Mouse (Mus musculus) MEL (cell line): ENCODE measurements around the gene Tppp3.

Experiments used
- CTCF ChIP-seq, 3 experiments: IDR thresholded peaks in 2 of 3; conservative IDR thresholded peaks in 1 of 3; 2 replicates each; pipeline ENCODE4 v1.5.1; 2011 to 2012; ENCODE audit warnings: low read length in 3 of 3, low read depth in 2 of 3, mild to moderate bottlenecking in 2 of 3, improper control_type of control experiment in 1 of 3, inconsistent platforms in 1 of 3, mixed read lengths in 1 of 3, moderate library complexity in 1 of 3; ENCODE audit not compliant: control insufficient read depth in 1 of 3, insufficient read depth in 1 of 3, poor library complexity in 1 of 3, severe bottlenecking in 1 of 3
- EP300 ChIP-seq, 2 experiments: IDR thresholded peaks; 2 replicates each; pipeline ENCODE4 v1.6.1; 2011; ENCODE audit warnings: improper control_type of control experiment in 2 of 2, low read length in 2 of 2, low read depth in 1 of 2, mild to moderate bottlenecking in 1 of 2
- GABPA ChIP-seq: IDR thresholded peaks from 2 replicates; pipeline ENCODE4 v1.6.1; 2012; ENCODE audit warnings: low read depth, mild to moderate bottlenecking, inconsistent platforms, low read length, improper control_type of control experiment, moderate library complexity
- MAX ChIP-seq: IDR thresholded peaks from 2 replicates; pipeline ENCODE4 v1.6.1; 2011; ENCODE audit warnings: low read length, improper control_type of control experiment
- POLR2A ChIP-seq, 2 experiments: IDR thresholded peaks; 2 replicates each; pipeline ENCODE4 v1.6.1; 2011 to 2012; ENCODE audit warnings: low read length in 2 of 2, mild to moderate bottlenecking in 2 of 2, control low read depth in 1 of 2, improper control_type of control experiment in 1 of 2, low read depth in 1 of 2, moderate library complexity in 1 of 2; ENCODE audit not compliant: control insufficient read depth in 1 of 2, insufficient read depth in 1 of 2, poor library complexity in 1 of 2
- POLR2AphosphoS2 ChIP-seq: IDR thresholded peaks from 2 replicates; pipeline ENCODE4 v1.6.1; 2011; ENCODE audit warnings: low read length, improper control_type of control experiment
- SMC3 ChIP-seq: IDR thresholded peaks from 2 replicates; pipeline ENCODE4 v1.6.1; 2011; ENCODE audit warnings: low read depth, low read length, improper control_type of control experiment

DNA sequence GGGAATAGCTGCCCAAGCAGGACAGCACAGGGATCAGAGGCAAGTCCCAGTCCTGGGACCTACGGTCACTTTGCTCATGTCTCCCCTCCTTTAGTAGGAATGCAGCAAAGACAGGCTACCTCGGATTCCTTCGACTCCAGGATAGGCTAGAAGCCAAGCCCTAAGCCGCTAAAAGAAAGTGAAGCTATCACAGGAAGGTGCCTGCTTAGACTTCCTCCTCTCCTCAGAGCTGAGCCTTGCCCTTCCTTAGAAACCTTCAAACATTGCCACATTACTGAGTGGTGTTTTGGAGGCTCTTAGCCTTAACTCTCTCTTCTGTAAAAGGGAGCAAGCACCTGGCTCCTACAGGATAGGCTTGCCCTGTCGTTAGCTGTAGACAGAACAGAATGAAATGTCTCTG is 3.4 kb upstream of the Tppp3 start:
- TF ChIP-seq POLR2A (IDR thresholded peaks at IDR 0.05; ENCODE audit: control insufficient read depth in 1 of 2, insufficient read depth in 1 of 2, low read depth in 1 of 2, low read length in 2 of 2, poor library complexity in 1 of 2): no peak
- TF ChIP-seq SMC3: no peak
- TF ChIP-seq MAX: no peak
- TF ChIP-seq EP300 (IDR thresholded peaks at IDR 0.05; ENCODE audit: low read depth in 1 of 2, low read length in 2 of 2): no peak
- TF ChIP-seq POLR2AphosphoS2: no peak
- no peak for TF ChIP-seq GABPA
- TF ChIP-seq CTCF (IDR thresholded peaks at IDR 0.05 in 2 of 3, conservative IDR thresholded peaks at IDR 0.05 in 1 of 3; ENCODE audit: control insufficient read depth in 1 of 3, insufficient read depth in 1 of 3, low read depth in 2 of 3, low read length in 3 of 3, poor library complexity in 1 of 3, severe bottlenecking in 1 of 3): no peak
